Mouse (Mus musculus) gastrocnemius, postnatal 36 days (tissue): ENCODE measurements around the gene Id4. TPM values are rescaled to one million over a fixed set of nuclear protein-coding genes. Genes with fewer than 3 reads are reported as not detected.

Source experiments
- DNase-seq, 2 experiments: peaks; one replicate each; pipeline ENCODE4 v3.0.0; 2022
- intact Hi-C: fragments of 180-260 bp; cut with DNase I; formaldehyde crosslinking; loops from one replicate; pipeline ENCODE4 v1.15.1; 2025
- long read RNA-seq, 2 experiments: library from polyadenylated mRNA; stranded (forward); transcript quantifications; one replicate each; pipeline ENCODE4 v2.0.0; 2021
- total RNA-seq, 2 experiments: library from RNA; stranded (reverse); gene quantifications; 2 replicates each; pipeline ENCODE4 v1.2.3; 2021

The Id4 gene
- total RNA-seq: under 1 TPM; 0.81 to 0.97 TPM
- long read RNA-seq, experiment 1, partial matches to known transcripts: 0 of 3 reads
- long read RNA-seq, experiment 1, other reads (novel, unspliced or antisense): 2 of 3 reads
- long read RNA-seq, experiment 2, partial matches to known transcripts: 0 of 8 reads
- long read RNA-seq, experiment 2, other reads (novel, unspliced or antisense): 6 of 8 reads

DNA sequence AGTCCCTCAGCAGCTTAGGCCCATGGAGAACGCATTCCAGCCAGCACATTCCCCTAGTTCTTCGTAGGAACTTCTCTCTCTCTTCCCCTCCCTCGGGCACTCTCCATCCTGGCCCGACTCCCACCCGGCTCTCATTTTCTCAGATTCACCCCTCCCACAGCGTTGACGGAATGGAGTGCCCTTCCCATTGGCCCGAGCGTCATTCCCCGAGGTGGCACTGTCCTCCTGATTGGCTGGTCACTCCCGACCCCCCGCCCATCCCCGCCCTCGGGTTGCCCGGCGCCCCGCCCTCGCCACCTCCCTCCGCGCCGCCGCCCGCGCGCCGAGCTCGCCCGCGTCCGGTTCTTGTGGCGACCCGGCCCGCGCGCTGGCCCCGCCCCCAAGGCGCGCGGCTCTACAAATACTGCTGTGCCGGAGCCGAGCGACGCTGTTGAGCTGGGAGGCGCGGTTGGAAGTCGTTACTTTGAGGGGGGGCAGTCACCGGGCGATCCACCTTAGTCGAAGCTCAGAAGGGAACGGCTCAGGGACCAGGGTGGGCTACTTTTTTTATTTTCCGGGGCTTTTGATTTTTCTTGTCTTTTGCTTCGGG is at the start of gene Id4:
Gene Id4, plus strand, starts transcription at position 539 of the 589 bp plus-strand sequence.
- intact Hi-C loops: loop anchor here (5.0 to 10.0 kb wide), 2 partner anchors 33 to 916 kb away; no protein-coding TSS in a partner anchor

DNA sequence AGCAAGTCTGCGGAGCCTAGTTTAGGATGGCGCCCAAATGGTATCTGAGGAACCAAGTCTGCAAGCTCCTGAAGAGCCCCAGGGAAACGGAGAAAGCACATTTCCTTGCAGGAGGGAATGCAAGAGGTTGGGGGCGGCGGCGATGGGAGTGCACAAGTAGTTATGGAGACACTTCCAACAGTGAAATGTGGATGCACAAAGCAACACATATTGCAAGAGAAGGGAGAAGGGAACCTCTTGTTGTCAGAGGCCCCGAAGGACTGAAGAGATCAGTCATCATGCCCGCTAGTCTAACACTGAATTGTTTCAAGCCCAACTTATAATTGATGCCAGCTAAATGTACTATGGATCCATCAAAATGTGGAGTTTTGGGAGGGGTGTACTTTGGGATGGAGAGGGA is 33.9 kb upstream of the Id4 start:
- intact Hi-C loops: loop anchor here (5.0 kb wide), 1 partner anchor 35 kb away; the partner anchor contains the start of gene Id4

More for the DNA sequence above, at the start of gene Id4:
- peak; percentile 87 to 94 for DNase-seq

DNA sequence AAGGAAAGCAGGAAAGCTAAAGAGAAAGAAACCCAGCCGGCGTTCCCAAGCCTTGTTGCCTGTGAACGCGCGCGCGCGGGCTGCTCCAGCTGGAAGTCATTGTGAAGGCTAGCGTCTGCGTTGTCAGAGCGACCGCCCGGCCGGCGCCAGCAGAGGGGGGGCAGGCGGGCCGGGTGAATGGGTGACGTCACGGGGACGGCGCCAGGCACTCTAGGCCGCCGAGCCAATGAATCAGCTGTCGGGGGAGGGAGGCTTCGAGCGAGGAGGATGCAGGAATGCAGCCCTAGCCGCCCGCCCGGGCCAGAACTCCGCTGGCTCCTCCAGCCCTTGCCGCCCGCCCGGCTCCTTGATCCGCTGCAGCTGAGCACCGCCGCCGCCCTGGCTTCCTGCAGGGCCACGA is 33.3 kb upstream of the Id4 start:
- intact Hi-C loops: loop anchor here (5.0 kb wide), 1 partner anchor 35 kb away; the partner anchor contains the start of gene Id4
- DNase-seq: peak; percentile 91 to 93

More for the DNA sequence above, 33.9 kb upstream of the Id4 start:
- DNase-seq: peak in 1 of 2 experiments; percentile 13

DNA sequence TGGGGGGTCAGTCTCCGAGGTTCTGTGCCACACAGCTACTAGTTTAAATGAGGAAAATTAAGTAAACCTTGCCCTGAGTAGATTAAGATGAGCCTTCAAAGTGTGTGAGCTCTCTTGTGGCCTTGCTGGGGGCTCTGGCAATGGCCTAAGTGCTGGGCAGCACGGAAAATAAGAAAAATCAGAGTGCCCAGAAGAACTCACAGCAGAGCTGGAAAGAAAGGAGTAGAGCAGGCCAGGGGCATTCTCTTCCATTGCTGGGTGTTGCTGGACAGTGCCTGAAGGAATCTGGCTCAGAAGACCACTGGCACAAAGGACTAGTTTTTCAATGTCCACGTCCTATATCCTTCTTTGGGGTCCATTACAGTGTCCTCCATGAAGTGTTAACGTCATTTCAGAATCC is 32.9 kb upstream of the Id4 start:
- no peak for DNase-seq
- intact Hi-C loops: loop anchor here (5.0 kb wide), 1 partner anchor 34 kb away; the partner anchor contains the start of gene Id4

DNA sequence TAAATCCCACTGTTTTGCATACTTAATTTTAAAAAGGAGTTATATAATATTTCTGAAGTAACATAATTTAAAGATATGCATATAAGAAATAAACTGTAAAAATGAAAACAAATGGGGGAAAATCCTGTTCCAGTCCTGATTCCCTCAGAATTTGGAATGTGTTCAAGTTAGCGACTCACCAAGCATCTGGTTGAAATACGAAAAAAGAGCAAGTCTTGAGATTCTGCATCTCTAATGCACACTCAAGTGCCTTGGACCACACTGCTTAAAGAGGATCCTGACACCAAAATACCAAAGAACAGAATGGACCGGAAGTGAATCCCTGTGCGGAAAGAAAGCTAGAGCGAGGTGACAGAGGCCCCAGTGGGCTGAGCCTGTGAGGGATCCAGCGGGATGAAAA is 30.0 kb upstream of the Id4 start:
- no peak for DNase-seq
- intact Hi-C loops: no loop called here

DNA sequence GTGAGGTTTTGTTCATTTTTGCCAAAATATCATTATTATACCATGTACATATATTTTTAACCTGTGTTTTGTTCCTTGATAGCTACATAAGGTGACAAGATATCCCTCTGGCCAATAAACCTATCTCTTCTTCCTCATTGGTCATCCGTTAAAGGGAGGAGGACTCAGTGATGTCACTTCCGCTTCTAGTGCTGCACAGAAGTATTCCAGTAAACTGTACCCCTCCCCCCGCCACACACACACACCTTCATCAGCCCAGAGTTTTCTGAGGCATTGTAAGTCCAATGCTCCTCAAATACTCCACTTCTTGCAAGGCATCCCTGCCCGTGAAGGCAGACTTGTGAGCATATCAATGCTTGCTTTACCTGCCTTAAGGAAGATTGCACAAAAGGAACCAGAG is 24.6 kb upstream of the Id4 start:
- no peak for DNase-seq
- intact Hi-C loops: loop anchor here (5.0 kb wide), 1 partner anchor 36 kb away; no protein-coding TSS in a partner anchor

DNA sequence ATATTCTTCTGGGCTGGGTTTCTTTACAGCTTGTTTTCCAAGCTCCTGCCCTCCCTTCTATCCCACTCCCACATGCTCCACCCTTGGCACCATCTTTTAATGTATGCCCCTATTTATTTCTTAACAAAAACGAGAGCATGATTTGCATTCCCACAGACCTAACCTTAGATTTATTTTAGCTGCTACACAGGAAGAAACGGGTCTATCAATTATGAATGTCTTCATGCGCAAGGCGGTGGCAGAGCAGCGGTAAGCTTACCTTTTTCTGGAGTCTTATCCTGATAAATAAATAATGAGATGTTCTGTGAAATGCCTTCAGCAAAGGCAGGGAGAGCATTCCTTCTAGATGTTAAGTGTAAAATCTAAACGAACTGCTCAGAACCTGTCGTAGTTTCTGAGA is 24.2 kb upstream of the Id4 start:
- intact Hi-C loops: loop anchor here (5.0 kb wide), 1 partner anchor 35 kb away; no protein-coding TSS in a partner anchor
- DNase-seq: no peak

DNA sequence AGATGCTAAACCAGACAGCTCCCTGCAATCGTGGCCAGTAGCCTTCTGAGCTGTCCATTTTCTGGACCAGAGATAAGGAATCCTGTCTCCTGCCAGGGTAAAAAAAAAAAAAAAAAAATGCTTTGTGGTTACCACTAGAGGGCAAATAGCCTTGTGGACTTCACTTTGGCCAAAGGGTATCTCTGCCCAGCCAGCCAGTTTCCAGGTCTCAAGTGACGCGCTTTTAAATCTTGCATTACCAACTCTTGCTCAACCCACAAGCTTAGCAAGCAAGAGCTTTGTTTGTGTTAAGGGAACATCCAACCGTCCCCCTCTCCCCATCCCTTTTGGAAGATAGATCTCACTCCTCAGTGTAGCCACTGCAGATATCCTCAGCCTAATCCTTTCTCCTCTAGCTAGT is 23.5 kb upstream of the Id4 start:
- DNase-seq: peak; percentile 8 to 12

DNA sequence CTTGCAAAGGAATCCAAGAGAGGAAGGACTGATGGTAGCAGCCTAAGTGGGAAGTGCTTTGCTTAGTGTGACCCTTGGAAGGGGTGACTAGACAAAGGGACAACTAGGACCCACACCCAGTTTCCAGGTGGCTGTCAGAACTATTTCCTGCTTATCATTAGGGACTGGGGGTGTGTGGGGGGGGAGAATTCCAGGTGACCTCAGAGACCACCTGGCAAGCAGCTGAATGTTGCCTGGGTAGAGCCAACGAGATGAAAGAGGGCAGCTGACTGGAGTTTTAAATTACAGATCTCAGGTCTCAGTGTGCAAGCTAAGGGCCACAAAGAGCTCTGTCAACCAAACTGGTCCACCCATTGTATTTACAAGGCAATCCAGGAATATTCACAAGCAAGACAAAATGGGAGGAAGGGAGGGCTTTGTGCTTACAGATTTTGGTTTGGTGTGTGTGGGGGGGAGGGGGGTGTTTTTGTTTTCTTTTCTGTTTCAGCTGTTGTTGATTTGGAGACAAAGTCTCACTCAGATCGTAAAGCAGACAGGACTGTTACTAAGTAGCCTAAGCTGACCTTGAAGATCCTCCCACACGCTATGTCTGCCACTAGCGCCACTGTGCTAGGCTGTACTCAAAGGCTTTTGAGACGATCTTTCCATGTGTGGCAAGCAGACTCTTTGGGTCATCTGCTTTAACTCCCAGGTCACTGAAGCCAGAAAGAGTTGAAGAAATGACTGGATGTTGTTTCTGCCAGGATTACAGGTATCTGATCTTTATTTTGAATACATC is 15.6 kb upstream of the Id4 start:
- intact Hi-C loops: no loop called here

More for the DNA sequence above, 23.5 kb upstream of the Id4 start:
- intact Hi-C loops: loop anchor here (5.0 kb wide), 1 partner anchor 35 kb away; no protein-coding TSS in a partner anchor

DNA sequence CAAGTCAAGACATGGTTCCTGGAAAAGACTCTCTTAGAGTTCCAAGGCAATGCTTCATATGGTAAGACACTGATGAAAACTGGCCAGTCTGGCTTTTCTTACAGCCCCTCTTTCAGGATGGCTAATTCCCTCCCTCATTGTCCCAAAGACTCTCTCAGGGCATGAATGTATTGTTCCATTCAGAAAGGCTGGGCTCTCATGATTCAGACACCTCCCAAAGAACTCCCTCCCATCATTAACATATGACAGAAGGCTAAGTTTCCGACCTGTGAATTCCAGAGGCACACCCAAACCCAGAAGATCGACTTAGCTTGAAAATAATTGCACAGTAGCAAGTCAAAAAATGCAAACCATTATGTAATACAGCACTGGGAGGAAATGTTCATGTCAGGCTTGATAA is 8.5 kb upstream of the Id4 start:
- no peak for DNase-seq
- intact Hi-C loops: no loop called here

More for the DNA sequence above, 15.6 kb upstream of the Id4 start:
- no peak for DNase-seq

DNA sequence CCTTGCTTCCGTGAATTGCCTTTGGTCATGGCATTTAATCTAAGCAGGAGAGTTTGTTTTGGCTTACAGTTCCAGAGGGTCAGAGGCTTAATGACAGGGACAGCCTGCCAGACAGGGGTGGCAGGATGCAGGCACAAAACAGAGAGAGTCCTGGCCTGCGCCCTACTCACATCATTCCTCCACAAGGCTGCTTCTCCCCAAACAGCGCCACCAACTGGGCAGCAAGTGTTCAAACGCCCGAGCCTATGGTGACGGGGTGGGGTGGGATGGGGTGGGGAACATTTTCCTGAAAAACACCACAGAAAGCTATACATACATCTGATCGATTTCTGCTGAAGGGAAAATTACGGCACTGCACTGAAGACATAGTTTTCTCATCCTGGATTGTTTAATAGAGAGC is 6.0 kb upstream of the Id4 start:
- intact Hi-C loops: no loop called here
- no peak for DNase-seq

DNA sequence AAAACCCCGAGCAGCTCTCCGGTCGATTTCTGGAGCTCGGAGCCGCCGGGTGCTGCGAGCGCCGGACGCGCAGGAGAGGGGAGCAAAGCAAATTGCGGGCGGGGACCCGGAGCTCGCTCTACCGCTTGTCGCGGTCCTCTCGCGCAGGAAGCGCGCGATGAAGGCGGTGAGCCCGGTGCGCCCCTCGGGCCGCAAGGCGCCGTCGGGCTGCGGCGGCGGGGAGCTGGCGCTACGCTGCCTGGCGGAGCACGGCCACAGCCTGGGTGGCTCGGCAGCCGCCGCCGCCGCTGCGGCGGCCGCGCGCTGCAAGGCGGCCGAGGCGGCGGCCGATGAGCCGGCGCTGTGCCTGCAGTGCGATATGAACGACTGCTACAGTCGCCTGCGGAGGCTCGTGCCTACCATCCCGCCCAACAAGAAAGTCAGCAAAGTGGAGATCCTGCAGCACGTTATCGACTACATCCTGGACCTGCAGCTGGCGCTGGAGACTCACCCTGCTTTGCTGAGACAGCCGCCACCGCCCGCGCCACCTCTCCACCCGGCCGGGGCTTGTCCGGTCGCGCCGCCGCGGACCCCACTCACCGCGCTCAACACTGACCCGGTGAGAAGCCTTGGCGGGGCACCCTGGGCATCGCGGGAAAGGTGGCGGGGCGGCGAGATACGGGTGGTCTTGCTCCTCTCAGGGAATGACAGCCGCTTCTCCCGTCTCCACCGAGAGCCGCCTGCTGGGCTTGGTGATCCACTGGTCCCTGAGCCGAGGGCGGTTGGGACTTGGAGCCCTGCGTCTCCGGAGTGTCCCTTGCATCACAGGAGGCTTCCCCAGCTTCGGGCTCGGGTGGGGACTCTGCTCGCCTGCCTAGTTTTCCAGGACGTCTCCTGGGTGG is 553 bp downstream of the Id4 start:
- intact Hi-C loops: loop anchor here (5.0 to 10.0 kb wide), 2 partner anchors 34 to 917 kb away; no protein-coding TSS in a partner anchor
- DNase-seq: peak; percentile 7 to 49

DNA sequence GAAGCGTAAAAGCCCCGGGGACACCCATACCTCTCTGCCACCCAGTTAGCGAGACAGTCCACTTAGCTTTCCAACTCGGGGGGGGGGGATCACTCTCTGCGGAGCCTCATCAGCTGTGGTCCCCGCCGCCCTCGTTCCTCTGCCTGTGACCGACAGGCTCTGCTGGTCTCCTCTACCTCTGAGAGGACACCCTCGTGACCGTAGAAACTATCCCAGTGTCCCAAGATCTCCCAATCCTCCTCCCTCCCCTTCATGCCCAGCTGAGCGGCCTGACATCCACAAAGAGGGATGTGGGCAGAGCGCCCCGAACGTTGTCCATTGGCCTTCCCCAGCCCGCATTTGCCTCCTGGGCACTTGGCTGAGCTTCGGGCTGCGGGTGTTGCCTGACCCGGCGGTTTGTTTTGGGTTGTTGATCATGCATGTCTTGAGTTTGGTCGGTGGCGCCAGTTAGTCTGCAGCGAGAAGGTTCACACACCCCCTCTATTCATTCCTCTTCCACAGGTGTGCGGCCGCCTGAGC is 1.5 kb downstream of the Id4 start:
- intact Hi-C loops: loop anchor here (5.0 to 10.0 kb wide), 2 partner anchors 35 to 918 kb away; no protein-coding TSS in a partner anchor
- peak in 1 of 2 experiments; percentile 14 for DNase-seq

DNA sequence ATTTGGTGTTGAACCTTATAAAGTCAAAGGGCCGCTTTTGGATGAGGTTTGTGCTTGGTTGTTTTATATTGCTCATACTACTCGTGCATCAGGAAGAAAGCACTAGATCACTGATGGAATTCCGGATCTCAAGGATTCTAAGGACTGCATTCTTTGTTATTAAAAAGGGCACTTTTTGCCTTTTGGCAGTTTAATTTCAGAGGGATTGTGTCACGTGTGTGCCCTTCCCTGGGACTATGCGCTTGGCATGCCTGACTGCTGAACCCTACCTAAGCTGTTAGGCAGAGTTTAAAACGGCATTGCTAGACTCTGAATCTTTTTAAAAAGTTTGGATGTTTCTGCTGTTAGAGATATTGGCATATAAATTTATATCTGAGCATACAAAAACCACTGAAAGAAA is 4.0 kb downstream of the Id4 start:
- no peak for DNase-seq
- intact Hi-C loops: loop anchor here (10.0 kb wide), 1 partner anchor 920 kb away; no protein-coding TSS in a partner anchor

DNA sequence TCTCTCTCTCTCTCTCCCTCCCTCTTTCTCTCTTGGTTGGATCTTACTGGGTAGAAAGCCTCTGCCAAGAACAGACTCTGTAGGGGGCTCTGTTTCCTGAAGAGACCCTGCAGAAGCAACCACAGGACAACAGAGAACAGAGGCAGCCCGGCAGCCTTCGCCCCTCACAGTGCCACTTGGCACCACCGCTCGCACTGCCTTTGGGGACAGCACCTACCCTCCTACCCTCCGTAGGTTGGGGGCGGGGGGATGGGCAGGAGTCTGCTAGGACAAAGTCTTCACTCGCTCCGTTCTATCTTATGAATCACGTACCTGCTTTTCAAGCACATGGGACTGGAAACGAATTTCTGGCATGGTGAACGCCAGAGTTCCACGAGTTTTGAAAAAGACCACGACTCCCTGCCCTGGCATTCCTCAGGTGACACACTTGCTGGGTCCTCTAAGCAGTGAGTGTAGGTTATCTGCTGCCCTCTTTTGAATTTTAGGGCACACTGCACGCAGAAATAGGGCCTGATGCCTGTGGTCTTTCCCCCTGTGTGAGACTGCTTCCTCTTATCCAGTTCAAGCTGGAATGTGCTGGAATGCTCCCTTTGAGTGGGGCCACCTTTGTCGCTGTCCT is 12.5 kb downstream of the Id4 start:
- no peak for DNase-seq
- intact Hi-C loops: loop anchor here (2.0 to 10.0 kb wide), 4 partner anchors 36 to 609 kb away; no protein-coding TSS in a partner anchor

DNA sequence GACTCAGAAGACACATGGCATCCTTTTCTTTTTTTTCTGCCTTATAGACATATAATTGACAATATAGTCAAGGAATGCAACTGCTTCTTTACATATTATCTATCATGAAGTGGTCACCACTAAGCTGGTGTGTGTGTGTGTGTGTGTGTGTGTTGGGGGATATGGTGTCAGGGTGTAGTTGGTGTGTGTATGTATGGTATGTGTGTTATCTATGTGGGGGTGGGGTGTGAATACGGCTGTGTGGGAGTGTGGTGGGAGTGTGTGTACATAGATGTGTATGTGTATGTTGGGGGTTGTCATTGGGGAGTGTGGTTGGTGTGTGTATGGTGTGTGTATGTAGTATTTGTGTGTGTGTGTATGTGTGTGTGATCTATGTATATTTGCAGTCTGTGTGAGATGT is 13.1 kb downstream of the Id4 start:
- DNase-seq: no peak
- intact Hi-C loops: loop anchor here (5.0 to 10.0 kb wide), 3 partner anchors 37 to 609 kb away; no protein-coding TSS in a partner anchor

DNA sequence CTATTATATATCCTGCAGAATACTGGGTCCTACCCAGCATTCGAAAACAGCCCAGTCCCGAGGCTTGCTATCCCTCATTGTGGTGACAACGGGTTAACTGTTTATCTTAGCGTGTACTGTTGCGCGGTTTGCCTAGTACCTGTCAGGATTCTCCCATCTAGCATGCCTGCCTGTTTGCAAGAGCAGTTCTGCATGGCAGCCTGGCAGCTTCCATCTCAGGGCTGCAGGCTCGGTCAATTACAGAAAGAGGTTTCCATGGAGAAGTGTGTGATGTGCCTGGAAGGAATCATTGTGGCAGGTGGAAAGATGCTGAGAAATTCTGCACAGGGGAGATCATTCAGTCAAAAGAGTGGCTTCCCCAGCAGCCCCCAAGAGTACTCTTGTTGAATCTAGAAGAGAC is 16.0 kb downstream of the Id4 start:
- no peak for DNase-seq
- intact Hi-C loops: loop anchor here (10.0 kb wide), 2 partner anchors 188 to 612 kb away; no protein-coding TSS in a partner anchor

DNA sequence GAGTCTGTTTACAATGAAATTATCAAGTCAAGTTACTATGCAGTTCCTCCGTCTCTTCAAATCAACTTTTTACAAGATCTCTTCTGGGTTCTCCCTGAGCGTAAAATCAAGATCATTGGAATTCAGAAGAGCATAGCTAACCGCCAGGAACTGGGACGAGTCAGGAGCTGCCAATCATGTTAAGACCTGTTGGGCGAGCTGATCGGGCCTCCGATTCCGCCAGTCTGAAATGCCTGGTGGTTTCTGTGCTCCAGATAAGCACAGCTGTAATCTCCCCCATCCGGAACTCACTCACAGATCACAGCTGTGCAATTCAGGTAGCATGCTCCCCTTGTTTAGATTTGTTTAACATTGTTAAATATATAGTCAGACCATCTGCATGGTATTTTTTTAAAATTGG is 23.4 kb downstream of the Id4 start:
- no peak for DNase-seq
- intact Hi-C loops: no loop called here
